Mouse (Mus musculus) gastrocnemius, postnatal 36 days (tissue): ENCODE measurements at regions not wholly inside any gene's neighbourhood (a gene's known extent, or its start where the extent isn't known, plus 50 kb on each side); places are given as distances from the start of the nearest gene placed in this dataset.

ENCODE experiments used
- DNase-seq, 2 experiments: peaks; one replicate each; pipeline ENCODE4 v3.0.0; 2022
- intact Hi-C: fragments of 180-260 bp; cut with DNase I; formaldehyde crosslinking; loops from one replicate; pipeline ENCODE4 v1.15.1; 2025

DNA sequence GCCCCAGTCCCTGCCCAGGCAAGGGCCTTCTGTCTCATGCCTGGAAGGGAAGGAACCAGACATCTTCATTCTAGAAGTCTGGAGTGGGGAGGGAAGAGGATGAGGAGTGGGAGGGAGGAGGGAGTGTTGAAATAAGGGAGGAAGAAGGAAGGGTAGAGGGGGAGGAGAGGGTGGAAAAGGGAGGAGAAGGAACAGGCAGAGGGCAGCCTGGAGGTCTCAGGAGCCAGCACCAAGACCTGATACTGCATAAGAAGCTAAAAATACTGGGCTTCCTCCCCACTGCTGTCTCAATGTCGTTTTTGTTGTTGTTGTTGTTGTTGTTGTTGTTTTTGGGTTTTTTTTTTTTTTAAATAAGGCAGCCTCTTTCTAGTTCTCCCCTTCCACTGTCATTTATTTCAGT lies 168.2 kb upstream of the Gm4791 start:
- intact Hi-C loops, result no loop called here
- DNase-seq, result no peak

DNA sequence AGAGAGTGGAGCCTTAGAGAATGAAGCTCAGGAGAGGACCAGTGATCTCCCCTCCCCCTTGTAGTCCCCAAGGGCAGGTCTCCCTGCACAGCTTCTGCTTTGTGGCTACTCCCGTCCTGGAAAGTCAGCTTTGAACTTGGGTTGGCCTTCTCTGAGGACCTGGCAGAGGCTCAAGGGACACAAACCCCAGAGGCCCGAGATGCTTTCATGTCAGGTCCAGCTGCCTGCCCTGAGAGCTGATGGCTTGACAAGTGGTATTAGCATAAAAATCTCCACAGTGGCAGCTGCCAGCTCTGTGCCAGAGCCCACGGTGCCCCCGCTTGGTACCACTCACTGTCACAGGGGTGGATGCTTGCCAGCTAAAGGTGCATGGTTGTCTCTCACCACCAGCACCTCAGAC lies 173.8 kb upstream of the Gm4791 start:
- intact Hi-C loops, result no loop called here
- DNase-seq, result no peak

DNA sequence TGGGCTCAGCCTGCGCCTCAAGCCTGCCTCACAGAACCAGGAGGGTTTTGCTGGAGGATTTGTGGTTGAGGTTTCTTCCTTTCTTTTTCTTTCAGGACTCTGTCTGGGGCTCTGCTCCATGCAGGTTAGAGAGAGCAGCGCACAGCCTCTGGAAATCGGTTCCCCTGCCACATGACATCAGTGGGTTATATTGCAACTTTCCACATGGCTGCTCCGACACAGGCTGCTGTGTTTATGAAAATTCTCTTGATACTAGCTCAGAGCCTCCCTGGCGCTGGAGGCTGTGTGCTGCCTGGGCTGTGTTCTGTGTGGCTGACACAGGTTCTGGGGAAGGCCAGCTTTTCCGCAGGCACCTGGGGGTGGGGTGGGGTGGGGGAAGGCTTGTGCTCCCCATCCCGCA lies 178.7 kb upstream of the Gm4791 start:
- DNase-seq, result no peak
- intact Hi-C loops, result loop anchor here (10.0 kb wide), 1 partner anchor 425 kb away; no protein-coding TSS in a partner anchor

GRCm38 (mm10) chr9:46819376-46819775 lies 179.2 kb upstream of the Gm4791 start:
- no peak for DNase-seq
- intact Hi-C loops, result loop anchor here (10.0 kb wide), 1 partner anchor 425 kb away; no protein-coding TSS in a partner anchor

GRCm38 (mm10) chr9:46816126-46816525 lies 182.4 kb upstream of the Gm4791 start:
- no peak for DNase-seq
- intact Hi-C loops, result loop anchor here (10.0 kb wide), 1 partner anchor 421 kb away; no protein-coding TSS in a partner anchor

- DNase-seq, result peak; percentile 36
- intact Hi-C loops, result loop anchor here (5.0 to 10.0 kb wide), 2 partner anchors 77 to 420 kb away; no protein-coding TSS in a partner anchor
Observed at GRCm38 (mm10) chr9:46814478-46815241, 183.9 kb upstream of the Gm4791 start.

- intact Hi-C loops, result loop anchor here (5.0 to 10.0 kb wide), 2 partner anchors 73 to 415 kb away; no protein-coding TSS in a partner anchor
- DNase-seq, result no peak
Observed at GRCm38 (mm10) chr9:46810266-46810665, 188.3 kb upstream of the Gm4791 start.

- intact Hi-C loops, result no loop called here
- DNase-seq, result no peak
Observed at GRCm38 (mm10) chr9:46795446-46795845, 203.1 kb upstream of the Gm4791 start.

GRCm38 (mm10) chr9:46789036-46789435 lies 209.5 kb upstream of the Gm4791 start:
- DNase-seq, result no peak
- intact Hi-C loops, result no loop called here

DNA sequence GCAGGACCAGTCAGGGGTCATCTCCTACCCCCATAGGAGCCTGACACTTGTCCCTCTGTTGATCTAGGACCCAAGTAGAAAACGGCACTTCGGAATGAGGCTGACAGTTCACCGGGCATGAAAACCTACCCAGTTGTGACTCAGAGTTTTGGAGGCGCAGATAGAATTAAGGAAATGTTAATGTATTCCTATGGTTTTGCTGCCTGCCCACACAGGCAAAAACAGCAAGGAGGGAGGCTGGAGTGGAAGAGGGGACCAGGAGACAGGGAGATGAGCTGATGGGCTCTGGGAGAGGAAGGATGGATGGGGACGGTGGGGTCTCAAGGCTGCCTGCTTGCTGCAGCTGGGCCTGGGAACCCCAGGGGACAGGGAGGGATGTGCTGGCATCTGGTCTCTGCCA lies 210.1 kb upstream of the Gm4791 start:
- intact Hi-C loops, result no loop called here
- no peak for DNase-seq

DNA sequence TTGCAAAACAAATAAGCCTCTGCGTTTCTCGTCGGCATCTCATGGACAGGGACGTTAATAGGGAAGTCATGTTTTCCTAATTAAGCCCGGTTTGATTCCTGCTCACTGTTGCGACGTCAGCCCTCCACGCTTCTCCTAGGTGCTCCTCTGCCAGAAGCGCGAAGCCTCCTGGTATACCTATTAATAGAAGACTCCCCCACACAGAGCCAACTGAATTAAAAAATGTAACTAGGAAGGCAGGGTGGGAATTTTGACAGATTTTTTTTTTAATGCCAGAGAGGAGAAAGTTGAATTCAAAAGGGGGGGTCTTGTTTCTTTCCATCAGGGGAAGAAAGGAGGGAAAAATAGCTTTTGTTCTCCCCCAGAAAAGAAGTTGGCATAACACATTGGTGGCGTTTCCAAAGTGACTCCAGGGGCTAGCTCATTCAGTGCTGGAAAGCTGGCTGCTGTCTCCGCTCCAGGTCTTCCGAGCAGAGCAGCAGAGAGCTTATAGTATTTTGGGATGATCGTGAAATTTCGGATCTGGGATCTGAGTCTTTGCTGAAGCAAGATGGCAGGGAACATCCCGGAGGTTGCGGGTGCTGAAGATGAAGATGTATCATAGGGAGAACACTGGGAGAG lies 214.1 kb upstream of the Gm4791 start:
- intact Hi-C loops, result no loop called here
- no peak for DNase-seq

DNA sequence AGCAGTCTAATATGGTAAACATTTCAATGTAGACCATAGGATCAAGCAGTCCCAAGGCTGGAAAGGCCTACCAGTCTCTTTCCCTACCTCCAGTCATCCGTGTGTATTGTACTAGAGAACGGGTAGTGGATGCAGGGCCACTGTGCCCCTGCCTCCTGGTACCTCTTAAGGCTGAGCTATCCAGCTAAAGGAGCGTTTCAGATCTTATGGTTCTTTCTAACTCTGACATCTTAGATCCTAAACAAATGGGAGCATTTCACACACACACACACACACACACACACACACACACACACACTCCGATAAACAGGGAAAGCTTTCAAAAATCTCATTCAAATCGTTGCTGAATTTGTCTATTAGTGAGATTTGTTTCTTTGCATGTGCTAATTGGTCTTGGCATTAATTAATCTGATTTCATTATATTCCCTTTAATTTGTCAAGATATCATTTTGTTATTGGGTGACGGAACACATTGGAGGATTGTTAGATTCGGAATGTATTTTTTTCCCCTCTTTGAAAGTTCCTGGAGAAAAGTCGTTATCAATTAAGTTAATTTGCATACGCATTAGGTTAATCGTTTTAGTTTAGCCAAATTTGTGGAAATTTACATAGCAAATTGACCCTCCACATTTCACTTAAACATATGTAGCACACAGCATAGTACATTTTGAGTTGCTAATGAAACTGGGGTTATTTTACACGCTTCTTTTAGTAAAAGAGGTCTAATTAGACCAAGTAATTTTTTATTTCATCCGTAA lies 214.8 kb upstream of the Gm4791 start:
- intact Hi-C loops, result no loop called here

DNA sequence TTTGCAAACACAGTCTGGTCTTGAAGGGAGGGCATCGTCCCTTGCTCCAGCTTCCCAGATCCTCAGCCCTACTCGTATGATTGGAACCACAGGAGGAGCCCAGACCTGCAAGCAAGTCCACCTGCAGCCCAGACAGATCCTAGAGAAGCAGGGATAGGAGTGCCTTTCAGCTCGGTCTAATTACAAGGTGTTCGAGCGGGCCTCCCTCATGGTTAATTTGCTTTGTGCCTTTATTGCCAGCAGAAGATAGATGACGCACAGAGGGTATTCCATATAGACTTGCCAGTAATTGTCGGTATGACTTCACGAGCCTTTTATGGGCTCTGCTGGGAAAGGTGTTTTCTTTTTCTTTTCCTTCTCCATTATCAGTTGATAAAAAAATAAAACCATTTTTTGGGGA lies 216.9 kb upstream of the Gm4791 start:
- intact Hi-C loops, result no loop called here
- DNase-seq, result no peak

More for the DNA sequence above, 214.8 kb upstream of the Gm4791 start:
- no peak for DNase-seq

GRCm38 (mm10) chr9:46778769-46779168 lies 219.8 kb upstream of the Gm4791 start:
- intact Hi-C loops, result no loop called here
- no peak for DNase-seq

- intact Hi-C loops, result no loop called here
- no peak for DNase-seq
Observed at GRCm38 (mm10) chr9:46774821-46775220, 223.7 kb upstream of the Gm4791 start.

DNA sequence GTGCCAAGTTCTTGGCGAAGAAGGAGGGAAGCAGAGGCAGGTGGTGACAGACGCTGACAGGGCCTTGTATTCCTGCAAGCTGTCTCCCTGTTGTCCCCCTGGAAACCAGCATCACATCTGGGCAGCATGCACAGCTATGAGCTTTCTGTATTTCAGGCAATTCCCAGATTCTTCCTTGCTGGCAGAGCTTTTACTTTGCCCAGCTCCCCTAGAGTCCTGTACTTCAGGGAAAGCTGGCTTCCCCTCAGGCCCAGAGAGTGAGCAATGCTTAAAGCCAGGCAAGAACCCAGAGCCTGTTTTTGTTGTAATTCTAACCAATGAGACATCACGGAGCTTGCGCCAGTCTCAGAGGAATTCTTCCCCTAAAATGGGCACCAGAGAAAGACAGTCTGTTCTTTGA lies 238.3 kb upstream of the Gm4791 start:
- DNase-seq, result no peak
- intact Hi-C loops, result no loop called here

DNA sequence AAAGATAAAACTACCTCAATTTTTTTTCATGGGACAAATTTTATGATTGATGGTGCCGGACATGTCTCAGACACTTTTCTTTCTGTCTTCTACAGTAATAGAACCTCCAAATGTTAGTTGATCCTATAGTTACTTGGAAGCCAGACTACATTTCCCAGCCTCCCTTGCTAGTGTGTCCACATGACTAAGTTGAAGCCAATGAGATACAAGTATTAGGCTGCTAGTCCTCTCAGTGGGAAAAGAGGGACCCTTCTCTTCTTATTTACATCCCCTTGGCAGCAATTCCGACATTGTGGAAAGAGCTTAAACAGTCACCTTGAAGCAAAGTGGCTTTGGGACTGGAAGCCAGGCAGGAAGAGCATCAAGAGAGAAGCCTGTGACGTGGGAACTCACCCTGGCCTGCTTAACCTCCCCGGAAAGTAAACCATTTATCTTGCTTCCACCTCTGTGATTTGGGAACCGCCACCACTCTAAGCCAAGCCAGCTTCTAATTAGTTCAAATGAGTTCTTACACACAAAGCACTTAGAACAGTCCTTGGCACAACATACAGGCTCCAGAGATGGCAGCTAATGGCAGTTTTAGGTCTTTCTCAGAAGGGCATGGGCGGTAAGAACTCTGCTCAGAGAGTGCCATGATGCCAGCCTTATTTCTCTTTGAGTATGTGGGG lies 241.4 kb upstream of the Gm4791 start:
- intact Hi-C loops, result no loop called here
- no peak for DNase-seq

- DNase-seq, result no peak
- intact Hi-C loops, result no loop called here
Observed at GRCm38 (mm10) chr9:46751981-46752380, 246.6 kb upstream of the Gm4791 start.

DNA sequence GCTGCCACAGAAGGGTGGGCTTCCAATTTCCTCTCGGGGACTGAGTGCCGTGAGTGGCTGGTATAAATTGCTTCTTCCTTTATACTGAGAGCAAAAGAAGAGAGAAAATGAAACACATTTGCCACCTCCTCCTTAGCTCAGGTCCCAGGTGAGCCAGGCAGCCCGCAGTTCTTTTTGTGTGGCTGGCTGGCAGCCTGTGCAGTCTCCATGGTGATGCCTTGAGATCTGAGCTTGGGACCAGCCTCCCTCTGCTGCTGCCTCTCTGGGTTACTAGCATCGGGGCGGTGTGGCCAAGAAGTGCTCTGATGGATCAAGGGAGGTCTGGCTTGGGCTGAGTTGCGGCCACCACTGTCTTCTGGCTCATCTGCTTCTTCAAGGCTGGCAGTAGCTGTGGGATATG lies 249.1 kb upstream of the Gm4791 start:
- intact Hi-C loops, result no loop called here
- no peak for DNase-seq

- DNase-seq, result no peak
- intact Hi-C loops, result no loop called here
Observed at GRCm38 (mm10) chr9:46746266-46746665, 252.3 kb upstream of the Gm4791 start.

DNA sequence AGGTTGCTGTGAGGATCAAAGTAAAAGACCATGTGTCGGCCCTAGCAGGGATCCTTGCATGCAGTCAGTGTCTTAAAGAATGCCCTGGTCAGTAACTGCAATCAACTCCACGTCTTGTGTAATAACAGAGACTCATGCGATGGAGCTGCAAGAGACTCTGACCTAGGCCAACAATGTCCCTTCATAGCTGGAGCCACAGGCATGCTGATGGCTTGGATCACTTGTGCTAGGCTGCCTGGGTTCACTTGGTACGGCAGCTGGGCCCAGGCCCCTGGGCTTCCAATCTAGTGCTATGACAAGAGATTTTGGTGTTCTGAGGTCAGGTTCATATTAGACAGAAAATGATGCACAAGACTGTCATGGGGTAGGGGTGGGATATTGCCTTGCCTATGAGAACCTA lies 258.0 kb upstream of the Gm4791 start:
- DNase-seq, result no peak
- intact Hi-C loops, result loop anchor here (5.0 kb wide), 1 partner anchor 962 kb away; no protein-coding TSS in a partner anchor
